Mouse (Mus musculus) heart, postnatal 0 days (tissue): ENCODE data around the gene Ptpdc1. TPM values are rescaled to one million over a fixed set of nuclear protein-coding genes. Genes with fewer than 3 reads are reported as not detected.

Experiments used
- ATAC-seq: fragments of 200-750 bp; cut with Nextera tagmentation; 2 replicates; pipeline ENCODE4 v1.8.0; 2017; ENCODE audit warnings: low read depth, moderate number of reproducible peaks, moderate library complexity; ENCODE audit not compliant: insufficient read depth
- DNase-seq: peaks from one replicate; pipeline ENCODE4 v3.0.0-alpha.2; 2016; ENCODE audit warnings: low spot score
- H3K27ac ChIP-seq: fragments of 300-500 bp; sonication (generic); 2 replicates; pipeline ENCODE4 v1.5.1; 2014; ENCODE audit warnings: low read depth, mild to moderate bottlenecking
- H3K27me3 ChIP-seq: fragments of 300-500 bp; sonication (generic); 2 replicates; pipeline ENCODE4 v1.6.1; 2014; ENCODE audit warnings: low read length, mixed read lengths; ENCODE audit not compliant: control insufficient read depth, insufficient read depth
- H3K36me3 ChIP-seq: fragments of 300-500 bp; sonication (generic); replicated peaks from 2 replicates; pipeline ENCODE4 v1.6.1; 2014; ENCODE audit warnings: low read length, mixed read lengths; ENCODE audit not compliant: control insufficient read depth, insufficient read depth
- H3K4me1 ChIP-seq: fragments of 300-500 bp; sonication (generic); 2 replicates; pipeline ENCODE4 v1.6.1; 2014; ENCODE audit warnings: antibody characterized with exemption; ENCODE audit not compliant: control insufficient read depth, insufficient read depth
- H3K4me2 ChIP-seq: fragments of 300-500 bp; sonication (generic); 2 replicates; pipeline ENCODE4 v1.6.1; 2014; ENCODE audit warnings: low read depth, mild to moderate bottlenecking, low read length, moderate library complexity
- H3K4me3 ChIP-seq: fragments of 300-500 bp; sonication (generic); 2 replicates; pipeline ENCODE4 v1.5.1; 2014; ENCODE audit warnings: low read depth, low read length
- H3K9ac ChIP-seq: fragments of 300-500 bp; sonication (generic); replicated peaks from 2 replicates; pipeline ENCODE4 v1.6.1; 2014; ENCODE audit warnings: low read depth, low read length, mixed read lengths
- H3K9me3 ChIP-seq: fragments of 300-500 bp; sonication (generic); replicated peaks from 2 replicates; pipeline ENCODE4 v1.6.1; 2016; ENCODE audit warnings: low read length; ENCODE audit not compliant: control insufficient read depth
- CTCF ChIP-seq: IDR thresholded peaks from 2 replicates; pipeline ENCODE4 v1.5.1; 2016; ENCODE audit warnings: antibody characterized with exemption, control low read depth, low read depth
- EP300 ChIP-seq: IDR thresholded peaks from 2 replicates; pipeline ENCODE4 v1.6.1; 2016; ENCODE audit warnings: antibody characterized with exemption, low read depth
- WGBS: fragments of 180-500 bp; shearing (Covaris S2); extraction: QIAGEN DNeasy Blood & Tissue Kit; methylation state at CpG from one replicate; pipeline ENCODE4 v1.1.7; 2014; 5-methylcytosine and 5-hydroxymethylcytosine counted together
- polyA plus RNA-seq: library from polyadenylated mRNA; unstranded; fragments of >200 nt; fragmentation: Nextera tagmentation; extraction: Ambion mirVana; gene quantifications from 2 replicates; pipeline ENCODE4 v1.2.1, GENCODE M21; 2015
- total RNA-seq: library from RNA; depleted of rRNA; stranded (reverse); fragments of >200 nt; gene quantifications from 2 replicates; pipeline ENCODE4 v1.2.3, GENCODE M21; 2014; ENCODE audit warnings: low replicate concordance

Ptpdc1 gene
- total and polyA plus RNA-seq, 2 experiments from 2014 or later, result 3.1 to 5.6 TPM

GRCm38 (mm10) chr13:48658588-48659253 is 33.3 kb upstream of the Ptpdc1 start:
- Histone ChIP-seq H3K9ac (no peak overlapping the region), H3K27me3 (peaks cover 94% of the 10 kb centered on the region), H3K36me3 (no peaks in the 10 kb centered on the region), H3K9me3 (no peaks in the 10 kb centered on the region), H3K4me3 (peak overlapping the region; percentile 33), H3K27ac (no peak overlapping the region), H3K4me2 (peak overlapping the region; percentile 45), H3K4me1 (no peaks in the 10 kb centered on the region)
- no peak for ATAC-seq
- no peak for DNase-seq
- no peak for TF ChIP-seq EP300
- 1% methylated on average over 33 of the region's 33 CpGs for WGBS

GRCm38 (mm10) chr13:48657791-48658190 is 32.3 kb upstream of the Ptpdc1 start:
- peaks cover 94% of the 10 kb centered on the region for H3K27me3 ChIP-seq
- no peak overlapping the region for H3K4me3 ChIP-seq
- no peak for TF ChIP-seq CTCF
- no peak for TF ChIP-seq EP300
- H3K9me3 ChIP-seq, result no peaks in the 10 kb centered on the region
- no peak overlapping the region for H3K4me2 ChIP-seq
- no peak overlapping the region for H3K27ac ChIP-seq
- H3K36me3 ChIP-seq, result no peaks in the 10 kb centered on the region
- DNase-seq, result no peak
- no peaks in the 10 kb centered on the region for H3K4me1 ChIP-seq
- 7% methylated on average over 9 of the region's 9 CpGs for WGBS
- H3K9ac ChIP-seq, result no peak overlapping the region
- ATAC-seq, result no peak

- Histone ChIP-seq H3K36me3 (no peaks in the 10 kb centered on the region), H3K9me3 (no peaks in the 10 kb centered on the region), H3K4me2 (no peak overlapping the region), H3K27me3 (peaks cover 76% of the 10 kb centered on the region), H3K4me1 (no peaks in the 10 kb centered on the region), H3K4me3 (no peak overlapping the region), H3K9ac (no peak overlapping the region), H3K27ac (no peak overlapping the region)
- TF ChIP-seq CTCF, result peak; percentile 79
- TF ChIP-seq EP300, result no peak
- ATAC-seq (peak; percentile 59; the same call in 1 of the 2 replicates), DNase-seq (peak; percentile 81)
- WGBS, result 3% methylated on average over 8 of the region's 8 CpGs
These were observed 30.2 kb upstream of the Ptpdc1 start for GRCm38 (mm10) chr13:48655637-48656036.

- 7% methylated on average over 14 of the region's 14 CpGs for WGBS
- no peaks in the 10 kb centered on the region for H3K9me3 ChIP-seq
- H3K4me2 ChIP-seq, result no peak overlapping the region
- TF ChIP-seq CTCF (peak; percentile 74), EP300 (no peak)
- H3K9ac ChIP-seq, result no peak overlapping the region
- 0 out of 2 replicates have a peak, but pooled peaks have one; percentile 50 for ATAC-seq
- no peaks in the 10 kb centered on the region for H3K36me3 ChIP-seq
- peaks cover 60% of the 10 kb centered on the region for H3K27me3 ChIP-seq
- DNase-seq, result peak; percentile 47
- no peak overlapping the region for H3K4me3 ChIP-seq
- no peak overlapping the region for H3K27ac ChIP-seq
- H3K4me1 ChIP-seq, result no peaks in the 10 kb centered on the region
These were observed 28.6 kb upstream of the Ptpdc1 start for GRCm38 (mm10) chr13:48653788-48654770.

GRCm38 (mm10) chr13:48651132-48652065 is 25.9 kb upstream of the Ptpdc1 start:
- no peak overlapping the region for H3K9ac ChIP-seq
- ATAC-seq (no peak), DNase-seq (no peak)
- H3K27ac ChIP-seq, result no peak overlapping the region
- H3K4me1 ChIP-seq, result no peaks in the 10 kb centered on the region
- no peak for TF ChIP-seq CTCF
- no peak for TF ChIP-seq EP300
- H3K4me2 ChIP-seq, result no peak overlapping the region
- H3K27me3 ChIP-seq, result peaks cover 33% of the 10 kb centered on the region
- no peaks in the 10 kb centered on the region for H3K9me3 ChIP-seq
- no peak overlapping the region for H3K4me3 ChIP-seq
- no peaks in the 10 kb centered on the region for H3K36me3 ChIP-seq
- 30% methylated on average over 6 of the region's 6 CpGs for WGBS
